Mouse (Mus musculus) bone marrow, adult 2 months (tissue): ENCODE measurements at regions not wholly inside any gene's neighbourhood (a gene's known extent, or its start where the extent isn't known, plus 50 kb on each side); places are given as distances from the start of the nearest gene placed in this dataset.

Source experiments
- CTCF ChIP-seq: fragments of 200-500 bp; IDR thresholded peaks from 2 replicates; pipeline ENCODE4 v1.5.1; 2011; ENCODE audit warnings: low read length, control low read depth; ENCODE audit not compliant: control insufficient read depth, insufficient read depth
- POLR2A ChIP-seq: fragments of 200-500 bp; IDR thresholded peaks from 2 replicates; pipeline ENCODE4 v1.6.1; 2011; ENCODE audit warnings: low read depth, mild to moderate bottlenecking, control low read depth, low read length, borderline replicate concordance; ENCODE audit not compliant: control insufficient read depth

DNA sequence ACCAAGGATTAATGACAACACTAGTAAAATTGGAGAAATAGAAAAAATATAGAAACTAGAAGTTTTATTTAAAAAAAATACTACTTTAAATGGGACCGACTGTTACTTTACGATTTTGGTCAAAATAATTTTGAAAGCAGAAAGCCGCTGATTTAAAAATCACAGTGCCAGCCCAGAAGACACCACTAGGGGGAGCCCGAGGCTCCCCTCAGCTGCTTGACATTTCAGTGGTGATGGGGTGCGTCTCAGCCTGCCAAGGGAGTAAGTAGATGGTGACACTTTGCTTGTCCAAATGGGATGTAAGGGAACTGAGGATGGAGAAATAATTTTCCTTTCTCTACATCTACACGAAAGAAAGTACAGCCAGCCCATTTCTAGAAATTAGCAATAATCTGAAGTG lies 257.0 kb downstream of the Ankrd50 start:
- TF ChIP-seq CTCF (peak; percentile 69), POLR2A (no peak)
